Mouse (Mus musculus): Measurements from ENCODE around the gene Atxn1.

Gene Atxn1

GRCm38 (mm10) chr13:45964853-45965593 lies at the start of gene Atxn1:
Atxn1 (minus strand) TSS chr13:45965008.
- no peak for DNase-seq (ENCODE audit: low read depth, low spot score)

- peak; percentile 45 for DNase-seq (ENCODE audit: low read depth, low spot score)
These were observed 46.4 kb upstream of the Atxn1 start for GRCm38 (mm10) chr13:46011232-46011631.

GRCm38 (mm10) chr13:46010075-46010474 lies 45.3 kb upstream of the Atxn1 start:
- no peak for DNase-seq (ENCODE audit: low read depth, low spot score)

GRCm38 (mm10) chr13:46008831-46009666 lies 44.2 kb upstream of the Atxn1 start:
- DNase-seq (ENCODE audit: low read depth, low spot score), result no peak

- DNase-seq (ENCODE audit: low read depth, low spot score), result no peak
These were observed 41.6 kb upstream of the Atxn1 start for GRCm38 (mm10) chr13:46006211-46007102.

- no peak for DNase-seq (ENCODE audit: low read depth, low spot score)
These were observed 40.8 kb upstream of the Atxn1 start for GRCm38 (mm10) chr13:46005656-46006055.

GRCm38 (mm10) chr13:46001356-46001755 lies 36.5 kb upstream of the Atxn1 start:
- DNase-seq (ENCODE audit: low read depth, low spot score), result no peak

- DNase-seq (ENCODE audit: low read depth, low spot score), result no peak
These were observed 28.1 kb upstream of the Atxn1 start for GRCm38 (mm10) chr13:45992953-45993352.

GRCm38 (mm10) chr13:45990486-45990885 lies 25.7 kb upstream of the Atxn1 start:
- DNase-seq (ENCODE audit: low read depth, low spot score), result no peak

- no peak for DNase-seq (ENCODE audit: low read depth, low spot score)
These were observed 14.4 kb upstream of the Atxn1 start for GRCm38 (mm10) chr13:45979246-45979645.

- DNase-seq (ENCODE audit: low read depth, low spot score), result no peak
These were observed 12.1 kb upstream of the Atxn1 start for GRCm38 (mm10) chr13:45976894-45977293.

- DNase-seq (ENCODE audit: low read depth, low spot score), result no peak
These were observed 9.8 kb upstream of the Atxn1 start for GRCm38 (mm10) chr13:45974651-45975050.

GRCm38 (mm10) chr13:45973972-45974490 lies 9.2 kb upstream of the Atxn1 start:
- no peak for DNase-seq (ENCODE audit: low read depth, low spot score)

GRCm38 (mm10) chr13:45970920-45971536 lies 6.2 kb upstream of the Atxn1 start:
- DNase-seq (ENCODE audit: low read depth, low spot score), result no peak

GRCm38 (mm10) chr13:45968206-45968605 lies 3.4 kb upstream of the Atxn1 start:
- DNase-seq (ENCODE audit: low read depth, low spot score), result no peak

- DNase-seq (ENCODE audit: low read depth, low spot score), result no peak
These were observed 2.6 kb upstream of the Atxn1 start for GRCm38 (mm10) chr13:45967371-45967770.

- no peak for DNase-seq (ENCODE audit: low read depth, low spot score)
These were observed 1.8 kb upstream of the Atxn1 start for GRCm38 (mm10) chr13:45966586-45966985.

GRCm38 (mm10) chr13:45965594-45966432 lies 1.0 kb upstream of the Atxn1 start:
- no peak for DNase-seq (ENCODE audit: low read depth, low spot score)

- no peak for DNase-seq (ENCODE audit: low read depth, low spot score)
These were observed 416 bp downstream of the Atxn1 start for GRCm38 (mm10) chr13:45964331-45964852.

All from WW6 (cell line).